Mouse (Mus musculus) layer of hippocampus, adult 9-11 months (tissue): ENCODE measurements at regions not wholly inside any gene's neighbourhood (a gene's known extent, or its start where the extent isn't known, plus 50 kb on each side); places are given as distances from the start of the nearest gene placed in this dataset.

Source experiments
- DNase-seq: peaks from one replicate; pipeline ENCODE4 v3.0.0; 2022

GRCm38 (mm10) chr15:96944741-96945140 is 111.0 kb downstream of the Slc38a4 start:
- DNase-seq: no peak

DNA sequence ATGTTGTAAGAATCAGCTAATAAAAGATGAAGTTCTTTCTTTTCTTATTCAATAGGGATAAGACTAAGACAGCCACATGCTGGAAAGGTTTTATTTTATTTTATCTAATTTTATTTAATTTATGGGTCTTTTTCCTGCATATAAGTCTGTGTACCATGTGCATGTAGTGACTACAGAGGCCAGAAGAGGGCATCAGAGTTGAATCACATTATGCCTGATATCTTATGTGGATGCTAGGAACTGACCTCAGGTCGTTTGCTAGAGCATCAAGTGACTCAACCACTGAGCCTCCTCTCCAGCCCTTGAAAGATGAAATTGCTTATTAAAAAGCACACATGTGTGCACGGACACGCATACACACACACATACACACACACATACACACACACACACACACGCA is 113.1 kb downstream of the Slc38a4 start:
- no peak for DNase-seq

DNA sequence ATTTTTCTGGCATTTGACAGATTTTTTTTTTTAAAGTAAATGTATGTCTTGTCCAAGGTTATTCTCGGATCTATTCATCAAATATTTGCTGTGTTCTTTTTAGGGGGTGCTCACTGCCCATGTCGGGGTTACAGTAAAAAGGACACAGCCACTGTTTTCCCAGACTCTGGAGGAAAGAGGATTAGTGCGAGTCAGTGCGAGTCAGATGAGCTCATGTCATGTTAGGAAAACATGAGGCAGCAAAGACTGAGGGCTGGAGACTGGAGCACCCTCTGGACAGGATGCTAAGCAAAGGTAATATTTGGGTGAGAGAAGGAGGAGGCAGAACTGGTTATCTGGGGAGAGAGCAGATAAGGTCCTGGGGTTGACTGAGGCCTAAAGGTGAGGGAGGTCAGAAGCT is 117.3 kb downstream of the Slc38a4 start:
- DNase-seq: no peak

- DNase-seq: no peak
These were observed 118.1 kb downstream of the Slc38a4 start for GRCm38 (mm10) chr15:96937623-96938022.

GRCm38 (mm10) chr15:96936705-96937346 is 118.9 kb downstream of the Slc38a4 start:
- peak; percentile 91 for DNase-seq

- DNase-seq: no peak
These were observed 119.5 kb downstream of the Slc38a4 start for GRCm38 (mm10) chr15:96936216-96936615.

- peak; percentile 68 for DNase-seq
These were observed 122.3 kb downstream of the Slc38a4 start for GRCm38 (mm10) chr15:96933451-96933850.

- DNase-seq: no peak
These were observed 125.2 kb downstream of the Slc38a4 start for GRCm38 (mm10) chr15:96930531-96930930.

GRCm38 (mm10) chr15:96929788-96930187 is 126.0 kb downstream of the Slc38a4 start:
- DNase-seq: no peak

- no peak for DNase-seq
These were observed 127.1 kb downstream of the Slc38a4 start for GRCm38 (mm10) chr15:96928692-96929091.

DNA sequence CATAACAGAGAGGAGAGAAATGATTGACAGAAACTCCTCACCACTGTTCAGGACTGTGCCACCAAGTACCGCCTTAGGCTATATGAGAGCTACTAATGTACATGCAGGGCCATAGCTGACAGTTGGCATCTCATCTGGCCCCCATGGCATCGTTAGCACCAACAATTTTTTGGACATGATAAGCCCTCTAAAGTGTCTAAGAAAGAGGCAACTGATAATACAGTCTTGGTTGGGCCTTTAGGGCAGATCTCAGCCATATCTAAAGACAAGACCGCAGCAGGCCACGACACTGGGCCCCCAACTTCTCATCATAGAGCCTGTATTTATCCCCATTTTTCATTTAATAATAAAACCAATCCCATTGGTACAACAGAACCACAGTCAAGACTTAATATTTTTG is 128.1 kb downstream of the Slc38a4 start:
- DNase-seq: no peak

GRCm38 (mm10) chr15:96926660-96927059 is 129.1 kb downstream of the Slc38a4 start:
- no peak for DNase-seq

DNA sequence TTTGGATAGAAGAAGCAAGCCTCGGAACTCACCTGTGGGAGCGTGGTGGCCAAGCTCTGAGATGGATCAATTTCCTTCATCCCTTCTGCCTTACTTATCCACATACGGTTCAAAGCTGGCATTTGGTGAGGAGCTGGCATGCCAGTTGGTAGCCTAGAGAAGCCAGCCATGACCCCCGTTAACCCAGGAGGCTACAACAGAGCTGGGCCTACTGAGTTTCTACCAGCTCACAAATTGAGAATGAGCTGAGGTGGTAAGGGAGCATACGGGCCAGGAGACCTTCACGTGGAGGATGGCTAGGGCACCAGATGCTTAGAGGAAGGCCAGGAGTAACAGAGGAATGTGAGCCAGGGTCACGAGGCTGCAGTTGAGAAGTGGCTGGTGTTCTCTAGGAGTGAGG is 139.2 kb downstream of the Slc38a4 start:
- no peak for DNase-seq

- no peak for DNase-seq
These were observed 140.2 kb downstream of the Slc38a4 start for GRCm38 (mm10) chr15:96915544-96915943.

DNA sequence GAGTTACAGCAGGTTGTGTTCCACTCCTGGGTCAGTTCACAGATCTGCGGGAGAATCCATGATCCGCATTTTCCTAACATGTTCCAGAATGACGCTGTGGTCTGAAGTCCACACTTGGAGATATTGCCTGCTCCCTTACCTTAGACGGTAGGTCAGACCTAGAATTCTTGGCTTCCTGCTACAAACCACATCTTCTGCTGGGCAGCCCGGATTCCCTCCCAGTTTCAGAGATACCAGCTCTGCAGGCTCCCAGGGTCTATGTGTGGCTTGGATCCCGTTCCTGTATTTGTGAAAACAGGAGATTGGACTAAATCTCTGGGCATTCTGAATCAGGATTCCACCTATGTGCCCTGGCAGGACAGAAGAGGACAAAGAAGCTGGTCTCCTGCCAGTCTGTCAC is 140.8 kb downstream of the Slc38a4 start:
- DNase-seq: no peak

GRCm38 (mm10) chr15:96905520-96905919 is 150.2 kb downstream of the Slc38a4 start:
- no peak for DNase-seq

- no peak for DNase-seq
These were observed 152.3 kb downstream of the Slc38a4 start for GRCm38 (mm10) chr15:96903461-96903860.

- DNase-seq: no peak
These were observed 153.0 kb downstream of the Slc38a4 start for GRCm38 (mm10) chr15:96902781-96903180.

- no peak for DNase-seq
These were observed 154.1 kb downstream of the Slc38a4 start for GRCm38 (mm10) chr15:96901616-96902015.

DNA sequence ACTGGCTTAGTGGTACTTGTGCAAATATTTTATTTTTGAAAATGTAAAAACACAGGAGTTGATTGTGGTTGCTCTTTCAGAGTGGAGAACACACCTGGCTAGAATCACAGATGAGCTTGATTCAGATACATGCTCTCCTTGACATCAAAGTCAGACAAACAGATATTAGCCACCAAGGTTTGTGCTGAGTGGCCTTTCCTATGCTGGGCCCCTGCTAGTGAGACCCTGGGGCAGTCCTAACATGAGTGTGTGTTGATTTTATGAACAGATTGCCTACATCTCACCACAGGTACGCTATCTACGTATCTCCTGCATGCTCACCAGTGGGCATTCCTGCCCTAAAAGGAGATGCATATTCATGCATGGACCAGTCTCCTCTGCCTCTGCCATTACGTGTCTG is 157.5 kb downstream of the Slc38a4 start:
- DNase-seq: no peak

DNA sequence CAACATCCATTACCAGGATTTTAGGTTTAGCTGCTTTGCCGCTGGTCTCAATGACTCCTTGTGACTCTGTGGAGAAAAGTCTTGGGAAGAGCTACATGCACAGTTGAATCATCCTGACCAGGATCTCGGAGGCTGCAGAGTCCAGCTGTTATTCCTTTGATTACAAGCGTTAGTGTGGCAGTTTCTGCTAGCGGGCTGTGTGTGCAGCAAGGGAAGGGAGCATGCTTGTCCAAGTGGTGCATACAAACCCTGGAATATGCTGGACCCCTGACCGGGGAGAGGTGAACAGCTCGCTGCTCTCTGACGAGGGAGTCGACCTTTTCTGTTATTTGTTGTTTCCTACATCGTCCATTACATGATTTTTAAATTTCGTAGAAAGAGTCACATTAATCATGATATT is 170.9 kb downstream of the Slc38a4 start:
- DNase-seq: no peak

DNA sequence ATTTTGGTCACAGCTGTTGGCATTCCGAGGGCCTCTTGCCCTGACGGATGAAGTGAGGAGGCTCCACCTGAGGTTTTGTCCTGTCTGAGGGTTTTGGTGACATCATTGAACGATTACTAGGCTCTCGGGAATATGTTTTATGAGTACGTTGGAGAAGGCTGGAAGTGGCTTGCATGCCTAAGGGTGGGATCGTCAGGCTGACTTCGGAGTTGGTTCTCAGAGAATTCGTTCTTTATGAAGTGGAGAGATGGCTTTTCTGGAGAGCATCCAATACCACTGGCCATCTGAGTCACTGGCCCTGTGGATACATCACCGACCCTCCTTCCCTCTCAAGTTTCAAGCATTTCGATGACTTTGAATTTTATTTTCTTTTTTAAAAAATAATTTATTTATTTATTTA is 172.0 kb downstream of the Slc38a4 start:
- DNase-seq: no peak

DNA sequence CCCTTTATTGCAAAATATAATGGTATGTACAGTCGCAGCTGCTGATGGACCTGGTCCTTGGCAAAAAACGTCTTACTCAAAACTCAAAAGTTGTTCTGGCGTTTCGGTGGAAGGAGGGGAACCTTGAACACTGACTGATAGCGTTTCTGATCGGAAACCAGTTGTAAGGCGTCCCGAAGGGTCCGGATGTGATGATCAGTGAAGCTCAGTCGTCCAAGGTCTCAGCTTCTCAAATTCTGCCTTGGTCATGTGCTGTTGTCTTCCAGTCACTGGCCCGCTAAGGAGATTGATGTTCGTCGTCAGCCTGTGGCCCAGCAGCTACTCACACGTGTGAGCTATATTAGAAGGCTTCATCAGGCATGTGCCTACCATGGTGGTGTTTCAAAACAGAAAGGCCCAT is 173.5 kb downstream of the Slc38a4 start:
- DNase-seq: no peak

GRCm38 (mm10) chr15:96881519-96882170 is 174.1 kb downstream of the Slc38a4 start:
- DNase-seq: no peak

DNA sequence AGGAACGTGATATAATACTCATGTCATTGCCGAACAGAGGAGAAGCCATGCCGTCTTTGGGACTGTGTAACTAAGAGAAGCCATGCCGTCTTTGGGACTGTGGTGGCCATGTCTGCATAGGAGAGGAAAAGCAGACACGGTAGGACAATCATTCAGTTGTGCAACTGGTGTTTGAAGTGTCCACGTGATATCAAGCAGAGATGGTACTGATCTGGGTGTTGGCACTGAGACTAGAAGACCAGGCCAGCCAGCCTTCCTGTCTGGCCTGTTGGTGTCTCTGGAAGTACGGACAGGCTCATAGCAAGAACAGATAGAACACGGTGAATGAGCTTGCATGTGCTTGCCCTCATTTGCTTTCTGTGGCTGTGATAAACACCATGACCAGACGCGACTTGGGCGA is 175.7 kb downstream of the Slc38a4 start:
- DNase-seq: no peak
